Comparison of ENCODE assay signal across 8 mouse cellular contexts in genomic region chr5:148958355-148958754, GRCm38 (mm10). TPM values are rescaled to one million over a fixed set of nuclear protein-coding genes. Genes with fewer than 3 reads are reported as not detected.
DNase-seq lines count a peak whose midpoint lies in the region; ATAC-seq and TF ChIP-seq lines count a peak whose summit lies in the region.

No protein-coding gene starts in this region.

- TF ChIP-seq EP300 in MEL (IDR thresholded peaks at IDR 0.05; ENCODE audit: low read depth in 1 of 2, low read length in 2 of 2), result no peak

- TF ChIP-seq POLR2A in MEL (IDR thresholded peaks at IDR 0.05; ENCODE audit: control insufficient read depth in 1 of 2, insufficient read depth in 1 of 2, low read depth in 1 of 2, low read length in 2 of 2, poor library complexity in 1 of 2), result no peak

- no peak overlapping the region for H3K27ac ChIP-seq in heart, embryonic 11.5 days (ENCODE audit: low read depth, low read length)
- peak overlapping the region; percentile 31; the same call in 1 of the 2 replicates for H3K27ac ChIP-seq in MEL (ENCODE audit: control insufficient read depth, low read depth, low read length)

- H3K9ac ChIP-seq in heart, embryonic 11.5 days (ENCODE audit: low read depth, low read length), result no peak overlapping the region
- peak overlapping the region; percentile 32 for H3K9ac ChIP-seq in MEL (ENCODE audit: control insufficient read depth, low read depth, low read length, poor library complexity, severe bottlenecking)

- DNase-seq in heart, postnatal 36 days, result no peak
- peak; percentile 80 for DNase-seq in MEL (ENCODE audit: low read depth, low spot score)
- peak; percentile 51 to 70 for DNase-seq in kidney, adult 8-10 months
- peak; percentile 57 for DNase-seq in naive thymus-derived CD4-positive, alpha-beta T cell, adult 2 months (ENCODE audit: low read depth)
- DNase-seq in ovary, postnatal 36 days (ENCODE audit: low spot score), result no peak
- no peak for DNase-seq in heart, adult 18-20 months
- no peak for DNase-seq in layer of hippocampus, adult 9-11 months

- H3K79me2 ChIP-seq in MEL (ENCODE audit: control insufficient read depth, insufficient read depth, low read length, poor library complexity), result no peaks in the 10 kb centered on the region

- no peaks in the 10 kb centered on the region for H3K27me3 ChIP-seq in heart, embryonic 11.5 days (ENCODE audit: control insufficient read depth, insufficient read depth, low read length)
- no peaks in the 10 kb centered on the region for H3K27me3 ChIP-seq in MEL (ENCODE audit: control insufficient read depth in 1 of 2, insufficient read depth in 2 of 2, low read length in 2 of 2)

- peak; percentile 61 for TF ChIP-seq RAD21 in MEL (IDR thresholded peaks at IDR 0.05; ENCODE audit: low read depth, low read length)

- 41% methylated on average over 9 of the region's 9 CpGs for WGBS in heart, embryonic 11.5 days (ENCODE audit: insufficient replicate concordance)

- H3K4me2 ChIP-seq in heart, embryonic 11.5 days, result peak overlapping the region; percentile 98; the same call in 1 of the 2 replicates

- no peak for ATAC-seq in heart, embryonic 11.5 days (replicated peaks; ENCODE audit: insufficient number of reproducible peaks, low FRiP score, low TSS enrichment)

- intact Hi-C loops in heart, postnatal 36 days (cut with DNase I), result no loop called here

- H3K4me1 ChIP-seq in heart, embryonic 11.5 days (ENCODE audit: control insufficient read depth, insufficient read depth, low read length), result peaks cover 7% of the 10 kb centered on the region
- peaks cover 4 to 14% of the 10 kb centered on the region in 2 experiments; a peak in 3 of 4 replicates for H3K4me1 ChIP-seq in MEL (ENCODE audit: control insufficient read depth in 1 of 2, insufficient read depth in 2 of 2, low read length in 2 of 2)

- TF ChIP-seq CTCF in MEL (IDR thresholded peaks at IDR 0.05 in 2 of 3, conservative IDR thresholded peaks at IDR 0.05 in 1 of 3; ENCODE audit: control insufficient read depth in 1 of 3, insufficient read depth in 1 of 3, low read depth in 2 of 3, low read length in 3 of 3, poor library complexity in 1 of 3, severe bottlenecking in 1 of 3), result peak; percentile 80 to 98 (median 85)

- no peaks in the 10 kb centered on the region for H3K36me3 ChIP-seq in heart, embryonic 11.5 days (ENCODE audit: control insufficient read depth, insufficient read depth, low read length)
- H3K36me3 ChIP-seq in MEL (ENCODE audit: control insufficient read depth in 1 of 2, insufficient read depth in 2 of 2, low read length in 2 of 2), result peaks cover 0 to 4% of the 10 kb centered on the region in 2 experiments; a peak in 2 of 4 replicates

- H3K9me3 ChIP-seq in heart, embryonic 11.5 days (replicated peaks; ENCODE audit: control insufficient read depth, low read length), result no peaks in the 10 kb centered on the region; the same call in 1 of the 2 replicates
- no peaks in the 10 kb centered on the region for H3K9me3 ChIP-seq in MEL (replicated peaks; ENCODE audit: insufficient read depth, low read length)

- no peak overlapping the region for H3K4me3 ChIP-seq in heart, embryonic 11.5 days (ENCODE audit: low read depth, low read length)
- H3K4me3 ChIP-seq in MEL (ENCODE audit: control insufficient read depth in 1 of 2, insufficient read depth in 1 of 2, low read depth in 2 of 2, low read length in 2 of 2), result peak overlapping the region; percentile 36 to 47

TF ChIP-seq in MEL, 35 proteins besides CTCF, POLR2A, EP300 and RAD21:
- peak; percentile 38; the same call in 1 of the 2 replicates for TF ChIP-seq RCOR1 (IDR thresholded peaks at IDR 0.05; ENCODE audit: low read depth, low read length)
- 0 out of 2 replicates have a peak, but pooled peaks have one; percentile 11 for TF ChIP-seq MAX (IDR thresholded peaks at IDR 0.05; ENCODE audit: low read length)
- 0 out of 2 replicates have a peak, but pooled peaks have one; percentile 24 for TF ChIP-seq MYC (IDR thresholded peaks at IDR 0.05; ENCODE audit: low read depth, low read length)
- no peak for TF ChIP-seq USF1 (IDR thresholded peaks at IDR 0.05; ENCODE audit: low read depth, low read length)
- no peak for TF ChIP-seq TBP (IDR thresholded peaks at IDR 0.05; ENCODE audit: low read depth, low read length)
- peak; percentile 53 for TF ChIP-seq ZC3H11A (IDR thresholded peaks at IDR 0.05; ENCODE audit: low read depth, low read length)
- peak; percentile 66 for TF ChIP-seq SMC3 (IDR thresholded peaks at IDR 0.05; ENCODE audit: low read depth, low read length)
- no peak for TF ChIP-seq USF2 (IDR thresholded peaks at IDR 0.05; ENCODE audit: borderline replicate concordance in 1 of 2, insufficient read depth in 1 of 2, low read depth in 1 of 2, low read length in 2 of 2)
- peak; percentile 20; the same call in 1 of the 2 replicates for TF ChIP-seq ETS1 (IDR thresholded peaks at IDR 0.05; ENCODE audit: low read depth, low read length)
- no peak for TF ChIP-seq GATA1 (IDR thresholded peaks at IDR 0.05; ENCODE audit: low read depth, low read length)
- TF ChIP-seq HCFC1 (IDR thresholded peaks at IDR 0.05; ENCODE audit: low read depth, low read length), result no peak
- TF ChIP-seq BHLHE40 (IDR thresholded peaks at IDR 0.05; ENCODE audit: borderline replicate concordance, low read depth, low read length), result no peak
- 0 out of 2 replicates have a peak, but pooled peaks have one; percentile 10 for TF ChIP-seq MEF2A (IDR thresholded peaks at IDR 0.05; ENCODE audit: extremely low read depth, insufficient replicate concordance, low read depth, low read length, poor library complexity, severe bottlenecking)

RNA-seq across cellular contexts. Expression of gene Katnal1, which starts 29.2 kb away (rescaled TPM):
- polyA plus RNA-seq in heart, embryonic 11.5 days (2014; fragmentation: Nextera tagmentation; extraction: Ambion mirVana), result 17.4 and 18.5 TPM in 2 replicates
- total RNA-seq in heart, postnatal 36 days (2021), result 10 to 100 TPM in 1 of 2 experiments, 1 to 10 TPM in 1; 8.0 to 10.3 TPM
- total RNA-seq in MEL (2012; rRNA removed), result 13.6 and 14.8 TPM in 2 replicates
- polyA plus RNA-seq in MEL (2012; ENCODE audit: insufficient read depth in 1 of 2, insufficient read length in 2 of 2, low read depth in 1 of 2, low replicate concordance in 2 of 2, missing spikeins in 1 of 2), result 10 to 100 TPM in 1 of 2 experiments, not detected in 1; 12.8 TPM
- 10 to 100 TPM; 10.7 to 10.8 TPM for total RNA-seq in heart, adult 18-20 months (2021)

RNA-seq across cellular contexts. Expression of gene Gm42791, which starts 36.6 kb away (rescaled TPM):
- 2.5 TPM in 1 of 2 replicates, not detected in the other for polyA plus RNA-seq in heart, embryonic 11.5 days (2014; fragmentation: Nextera tagmentation; extraction: Ambion mirVana)
- 1 to 10 TPM; 1.1 to 5.5 TPM for total RNA-seq in heart, postnatal 36 days (2021)
- total RNA-seq in MEL (2012; rRNA removed), result 1.2 TPM in 1 of 2 replicates, not detected in the other
- polyA plus RNA-seq in MEL (2012; ENCODE audit: insufficient read depth in 1 of 2, insufficient read length in 2 of 2, low read depth in 1 of 2, low replicate concordance in 2 of 2, missing spikeins in 1 of 2), result 1 to 10 TPM in 1 of 2 experiments, not detected in 1; 2.1 TPM
- 1 to 10 TPM; 2.7 to 5.3 TPM for total RNA-seq in heart, adult 18-20 months (2021)

Comparison
In these comparisons a context has a peak if more than half of its experiments do, and no peak if none do; other contexts are left out.
1. DNase-seq: peak in MEL (single experiment), kidney, adult 8-10 months (2 of 2) and naive thymus-derived CD4-positive, alpha-beta T cell, adult 2 months (single experiment); none in heart, postnatal 36 days (0 of 2), ovary, postnatal 36 days (single experiment), heart, adult 18-20 months (0 of 2) and layer of hippocampus, adult 9-11 months (single experiment).